Mouse (Mus musculus): ENCODE measurements around the gene Cops8.

Cops8 gene

DNA sequence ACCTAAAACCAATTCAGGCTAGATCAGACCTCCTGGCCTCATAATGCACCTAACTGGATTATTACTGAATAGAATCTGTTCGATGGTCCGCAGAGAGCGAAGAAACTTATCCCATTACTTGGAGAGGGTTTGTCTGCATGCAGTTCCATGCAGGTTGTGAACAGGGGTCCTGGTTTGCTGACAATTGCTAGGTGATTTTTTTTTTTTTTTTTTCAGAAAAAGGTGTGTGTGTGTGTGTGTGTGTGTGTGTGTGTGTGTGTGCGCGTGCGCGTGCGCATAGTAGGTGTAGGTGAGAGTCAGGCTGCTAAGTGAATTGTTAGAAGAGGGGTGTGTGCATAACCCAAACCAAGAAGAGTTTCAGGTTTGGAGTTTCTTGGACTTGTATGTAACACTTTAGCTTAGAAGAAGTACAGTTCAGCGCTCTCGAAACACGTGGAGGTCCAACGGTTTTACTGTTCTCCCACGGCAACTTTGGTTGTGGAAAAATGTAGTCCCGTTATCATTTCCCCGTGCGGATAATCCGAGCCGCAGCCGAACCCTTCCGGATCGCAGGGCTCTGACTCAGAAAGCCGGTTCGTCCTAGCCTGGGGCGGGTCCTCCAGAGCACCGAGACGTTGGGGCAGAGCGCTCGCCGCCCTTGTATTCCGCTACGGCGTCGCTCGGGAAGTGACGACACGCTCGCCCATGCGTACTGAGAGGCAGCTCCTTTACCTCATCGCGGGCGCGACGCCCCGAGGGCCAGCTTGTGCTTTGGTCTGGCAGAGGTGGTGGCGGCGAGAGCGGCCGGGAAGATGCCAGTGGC lies at the start of gene Cops8:
TSS of gene Cops8 (plus strand) at position 223 of the 802 bp plus-strand sequence.
- DNase-seq, result peak; percentile 98

DNA sequence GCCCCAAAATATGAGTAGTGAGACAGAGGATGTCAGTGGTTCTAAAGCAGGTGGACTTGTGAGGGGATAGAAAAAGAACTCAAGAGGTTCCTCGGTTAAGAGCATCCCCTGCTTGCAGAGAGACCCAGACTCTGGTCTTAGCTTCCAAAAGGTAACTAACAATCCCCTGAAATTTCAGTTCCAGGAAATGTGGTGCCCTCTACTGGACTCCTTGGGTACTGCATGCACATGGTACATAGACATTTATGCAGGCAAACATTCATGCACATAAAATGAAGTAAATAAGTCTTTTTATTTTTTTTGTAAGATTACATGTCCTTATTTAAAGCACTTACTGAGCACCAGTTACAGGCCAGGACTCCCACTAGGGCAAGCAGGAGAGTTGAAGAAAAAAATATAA lies 45.6 kb upstream of the Cops8 start:
- DNase-seq, result no peak

DNA sequence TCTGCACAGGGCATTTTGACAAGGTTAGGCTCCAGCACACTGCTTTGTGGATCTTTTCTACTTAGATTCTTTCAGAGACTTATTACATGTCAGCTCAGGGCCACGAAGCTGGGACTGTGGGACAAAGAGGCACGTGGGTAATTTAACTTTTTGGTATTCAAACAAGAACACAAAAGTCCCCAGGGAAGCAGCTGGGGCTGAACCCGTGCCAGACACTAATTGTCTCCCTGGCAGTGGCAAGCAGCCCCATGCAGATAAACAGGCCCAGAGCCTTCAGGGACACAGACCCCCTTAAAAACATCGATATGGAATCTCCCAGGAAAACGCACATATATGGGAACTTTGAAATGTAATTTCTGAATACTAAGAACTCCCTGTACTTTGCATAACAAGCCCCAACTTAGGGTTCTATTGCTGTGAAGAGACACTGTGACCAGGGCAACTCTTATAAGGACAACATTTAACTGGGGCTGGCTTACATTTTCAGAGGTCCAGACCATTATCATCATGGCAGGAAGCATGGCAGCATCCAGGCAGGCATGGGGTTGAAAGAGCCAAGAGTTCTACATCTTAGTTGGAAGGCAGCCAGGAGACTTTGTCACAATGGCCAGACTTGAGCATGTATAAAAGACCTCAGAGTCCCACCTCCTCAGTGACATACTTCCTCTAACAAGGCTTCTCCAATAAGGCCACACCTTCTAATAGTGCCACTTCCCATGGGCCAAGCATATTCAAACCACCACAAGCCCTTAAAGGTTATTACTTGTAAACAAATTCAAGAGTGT lies 41.6 kb upstream of the Cops8 start:
- DNase-seq, result no peak

DNA sequence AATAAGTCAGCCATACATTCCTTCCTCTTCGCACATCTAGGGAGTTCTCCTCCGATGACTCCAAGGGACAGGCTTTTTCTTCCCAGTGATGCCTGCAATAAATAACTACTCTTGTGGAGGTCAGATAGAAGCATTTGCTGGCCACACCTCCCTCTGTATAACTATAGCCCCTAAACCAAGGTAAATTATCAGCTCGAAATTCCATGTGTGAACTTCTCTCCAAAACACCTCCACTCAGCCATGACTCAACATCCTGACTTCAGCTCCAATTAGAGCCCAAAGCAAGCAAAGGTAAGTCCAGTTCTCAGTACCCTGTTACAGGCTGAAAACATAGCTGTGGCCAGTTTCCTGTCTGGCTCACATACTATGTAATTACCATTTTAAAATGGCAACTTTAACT lies 38.8 kb upstream of the Cops8 start:
- no peak for DNase-seq

GRCm38 (mm10) chr1:90566664-90567440 lies 35.9 kb upstream of the Cops8 start:
- DNase-seq, result peak; percentile 9

GRCm38 (mm10) chr1:90573831-90574230 lies 28.9 kb upstream of the Cops8 start:
- no peak for DNase-seq

DNA sequence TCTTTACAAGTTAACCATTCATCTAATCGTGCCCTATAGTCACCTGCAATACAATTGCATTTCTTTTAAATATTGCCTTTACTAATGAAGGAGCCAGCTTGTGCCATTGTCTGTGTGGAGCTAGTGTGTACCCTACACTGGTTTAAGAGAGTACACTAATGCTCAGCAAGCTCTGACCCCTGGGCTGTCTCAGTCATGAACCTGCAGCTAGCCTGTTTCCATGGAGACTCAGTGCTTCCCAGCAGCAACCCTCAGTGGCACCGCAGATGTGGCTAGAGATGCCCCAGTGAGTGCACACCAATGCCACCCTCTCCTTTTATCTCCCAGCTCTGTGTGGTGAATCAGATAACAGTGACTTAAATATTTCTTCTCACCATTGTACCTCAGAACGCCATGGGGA lies 27.9 kb upstream of the Cops8 start:
- DNase-seq, result no peak

DNA sequence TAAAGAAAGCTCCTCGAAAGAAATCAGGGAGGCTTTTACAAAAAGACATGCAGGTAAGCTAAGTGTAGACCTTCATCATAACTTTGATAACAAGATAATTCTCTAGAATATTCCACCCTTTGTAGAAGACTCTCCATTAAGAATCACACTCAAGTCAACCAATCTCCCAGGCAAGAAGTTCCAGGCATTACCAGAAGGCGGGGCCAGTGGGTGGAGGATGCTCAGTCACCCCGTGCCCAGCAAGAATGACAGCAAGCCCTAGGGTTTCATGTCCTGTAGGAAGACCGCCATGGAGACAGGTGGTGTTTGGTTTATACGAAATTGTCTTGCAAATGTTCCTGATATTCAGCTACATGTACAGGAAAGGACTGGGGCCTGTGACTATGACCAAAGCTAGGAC lies 25.4 kb upstream of the Cops8 start:
- DNase-seq, result no peak

DNA sequence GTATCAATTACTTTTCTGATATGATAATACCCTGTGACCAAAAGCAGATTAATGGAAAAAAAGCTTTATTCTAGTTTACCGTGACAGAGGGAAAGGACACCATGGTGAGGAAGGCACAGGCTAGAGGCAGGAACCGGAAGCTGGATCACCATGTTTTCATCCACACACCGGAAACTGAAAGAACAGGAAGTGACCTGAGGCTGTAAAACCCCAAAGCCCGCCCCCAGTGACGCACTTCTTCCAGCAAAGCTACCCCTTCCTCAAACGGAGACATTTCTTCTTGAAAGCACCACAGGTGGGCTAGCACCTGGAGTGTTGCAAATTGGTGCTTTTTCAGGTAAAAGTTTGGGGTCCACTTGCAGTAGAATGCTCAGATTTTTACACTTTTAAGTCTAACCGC lies 20.1 kb upstream of the Cops8 start:
- DNase-seq, result no peak

- peak; percentile 78 for DNase-seq
Observed at GRCm38 (mm10) chr1:90588021-90588734, 14.6 kb upstream of the Cops8 start.

GRCm38 (mm10) chr1:90590797-90591196 lies 12.0 kb upstream of the Cops8 start:
- peak; percentile 29 for DNase-seq

DNA sequence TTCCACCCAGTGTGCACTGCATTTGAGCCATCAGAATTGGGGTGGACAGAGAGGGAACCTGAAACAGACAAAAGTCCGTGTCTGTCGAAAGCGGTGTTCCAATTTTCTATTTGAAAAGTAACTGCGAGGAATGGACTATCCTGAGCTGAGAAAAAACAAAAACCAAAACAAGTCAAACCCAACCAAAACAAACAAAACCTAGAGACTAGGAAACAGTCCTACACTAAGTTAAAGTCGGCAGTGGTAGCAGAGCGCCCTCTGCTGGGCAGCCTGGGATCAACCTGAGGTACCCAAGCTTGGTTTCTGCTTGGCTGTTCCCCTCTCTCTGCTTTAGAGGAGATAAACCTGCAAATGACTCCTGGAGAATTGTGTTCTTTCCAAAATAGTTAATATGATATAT lies 10.0 kb upstream of the Cops8 start:
- peak; percentile 81 for DNase-seq

GRCm38 (mm10) chr1:90599226-90599625 lies 3.6 kb upstream of the Cops8 start:
- peak; percentile 40 for DNase-seq

GRCm38 (mm10) chr1:90601096-90601495 lies 1.7 kb upstream of the Cops8 start:
- no peak for DNase-seq

DNA sequence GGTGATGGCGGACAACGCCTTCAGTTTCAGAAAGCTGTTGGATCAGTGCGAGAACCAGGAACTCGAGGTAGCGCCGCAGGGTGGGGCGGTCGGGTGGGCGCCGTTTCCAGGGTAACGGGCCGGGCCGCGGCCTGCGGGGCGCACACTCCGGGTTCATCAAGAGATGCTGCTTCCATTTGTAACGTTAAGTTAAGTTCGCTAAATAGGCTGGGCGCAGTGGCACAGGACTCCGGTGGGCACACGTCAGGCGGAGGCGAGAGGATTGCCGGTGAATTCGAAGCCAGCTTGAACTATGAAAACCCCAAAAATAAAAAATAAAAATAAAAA lies 743 bp downstream of the Cops8 start:
- no peak for DNase-seq

- no peak for DNase-seq
Observed at GRCm38 (mm10) chr1:90609363-90609762, 6.6 kb downstream of the Cops8 start.

- DNase-seq, result peak; percentile 26
Observed at GRCm38 (mm10) chr1:90617258-90617657, 14.5 kb downstream of the Cops8 start.

DNA sequence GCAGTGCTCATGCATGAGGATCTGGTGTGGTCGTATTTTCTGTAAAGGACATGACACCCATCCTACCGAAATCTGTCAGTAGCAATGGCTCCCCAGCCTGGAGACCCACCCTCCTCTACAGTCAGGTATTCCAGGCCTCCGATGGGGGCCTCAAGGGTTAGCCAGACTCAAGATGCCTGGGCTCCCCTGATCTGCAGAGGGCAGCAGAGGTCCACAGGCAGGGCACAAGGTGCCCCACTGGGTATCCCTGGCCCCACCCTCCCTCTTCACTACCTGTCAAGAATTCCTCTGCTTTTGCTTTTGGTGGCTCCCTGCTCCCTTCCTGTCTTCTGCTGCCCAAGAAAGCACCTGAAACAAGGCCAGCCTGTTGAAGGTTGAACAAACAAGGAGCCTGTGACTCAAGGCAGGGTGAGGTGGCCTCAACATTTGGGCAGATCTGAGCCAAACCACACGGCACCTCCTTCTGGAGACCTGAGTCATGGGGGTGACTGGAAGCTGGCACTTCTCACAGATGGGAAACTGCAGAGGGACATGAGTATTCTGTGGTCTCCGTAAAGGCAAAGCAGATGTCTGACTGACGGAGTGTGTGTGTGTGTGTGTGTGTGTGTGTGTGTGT lies 30.7 kb downstream of the Cops8 start:
- no peak for DNase-seq

DNA sequence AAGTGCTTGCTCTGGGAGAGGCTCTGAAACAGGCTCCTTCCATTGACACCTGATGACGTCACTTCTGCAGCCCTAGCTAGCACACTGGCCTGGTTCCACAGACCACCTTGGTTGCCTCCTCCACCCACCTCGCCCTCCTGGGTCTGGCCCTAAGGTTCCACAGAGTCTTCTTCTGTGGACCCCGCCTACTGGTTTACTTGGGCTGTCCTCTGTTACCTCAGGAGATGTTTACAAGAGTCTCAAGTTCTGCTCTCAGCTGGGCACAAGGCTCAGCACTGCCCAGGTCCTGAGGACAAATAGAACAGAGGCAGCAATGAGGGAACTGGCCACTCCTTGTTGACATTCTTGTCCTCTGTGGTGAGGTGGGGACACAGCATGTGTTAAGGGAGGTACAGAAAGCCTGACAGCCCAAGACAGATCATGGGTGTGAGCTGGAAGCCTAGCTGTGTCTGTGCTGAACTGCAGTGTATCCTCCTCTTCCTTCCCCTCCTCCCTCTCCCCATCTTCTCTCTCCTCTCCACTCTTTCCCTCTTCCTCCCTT lies 31.5 kb downstream of the Cops8 start:
- DNase-seq, result no peak

DNA sequence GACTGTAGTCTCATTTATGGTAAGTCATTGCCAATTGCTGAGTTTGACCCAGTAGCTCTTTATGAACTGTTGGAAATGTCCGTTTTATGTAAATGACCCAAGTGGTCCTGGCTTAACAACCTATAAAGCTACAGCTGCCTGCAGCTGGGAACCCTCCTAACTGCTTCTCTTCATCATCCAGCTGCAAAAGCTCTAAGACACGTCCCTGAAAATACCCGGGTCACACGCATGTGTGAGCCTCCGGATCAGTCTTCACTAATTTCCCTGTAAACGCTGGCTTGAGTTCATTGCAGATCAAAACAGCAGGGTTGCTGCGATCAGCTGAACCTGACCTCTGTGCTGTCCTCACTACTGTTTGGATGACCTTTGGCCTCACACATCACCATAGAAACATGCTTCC lies 35.6 kb downstream of the Cops8 start:
- no peak for DNase-seq

DNA sequence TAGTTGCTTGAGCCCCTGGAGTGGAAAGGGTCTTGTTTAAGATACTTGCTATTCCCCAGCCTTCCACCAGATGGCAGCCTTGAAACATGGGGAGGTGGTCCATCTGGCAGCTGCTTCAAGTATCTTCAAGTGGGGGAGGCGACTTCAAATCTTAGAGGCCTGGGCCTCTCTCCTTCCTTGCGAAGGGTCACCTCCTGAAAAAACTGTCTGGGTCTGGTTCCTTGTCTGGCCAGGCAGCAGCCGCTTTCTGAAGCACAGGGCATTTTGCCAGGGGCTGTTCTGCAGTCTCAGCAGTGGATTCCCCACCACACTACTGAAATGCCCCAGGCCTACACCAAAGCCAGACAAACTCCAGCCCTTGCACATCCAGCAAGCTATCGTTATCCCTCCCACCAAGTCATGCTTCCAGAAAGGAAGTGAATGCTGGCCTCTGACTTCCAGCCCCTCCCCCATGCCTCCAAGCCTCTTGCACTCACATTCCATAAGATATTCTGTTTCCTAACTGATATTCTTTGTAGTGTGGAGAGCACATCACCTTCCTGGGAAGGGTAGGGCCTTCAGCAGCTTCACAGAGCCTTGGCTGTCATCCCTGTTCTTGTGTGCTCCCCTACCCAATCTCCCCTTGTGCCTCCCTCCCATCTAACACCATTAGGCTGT lies 48.1 kb downstream of the Cops8 start:
- peak; percentile 52 for DNase-seq

DNA sequence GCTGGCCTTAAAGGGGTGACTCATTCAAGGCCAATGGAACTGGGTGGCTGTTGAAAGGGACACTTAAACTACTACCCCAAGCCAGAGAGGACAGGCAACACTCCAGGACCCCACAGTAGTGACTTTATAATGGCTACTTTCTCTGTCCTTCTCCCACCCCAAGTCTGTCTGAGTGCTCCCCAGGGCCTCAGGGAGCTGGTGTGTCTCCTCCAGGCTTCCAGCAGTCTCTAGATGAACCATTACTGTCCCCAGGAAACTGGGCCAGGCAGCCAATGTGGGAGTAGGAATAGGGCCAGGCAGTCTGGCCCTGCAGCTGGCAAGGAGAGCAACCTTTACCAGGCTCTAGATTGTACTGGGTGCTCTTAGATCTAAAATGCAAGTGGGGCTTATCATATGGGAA lies 49.0 kb downstream of the Cops8 start:
- no peak for DNase-seq

Measured in kidney, adult 18-20 months (tissue).